19 mouse cellular contexts compared by ENCODE assay signal in genomic region chr2:180897857-180898256, GRCm38 (mm10). TPM values are rescaled to one million over a fixed set of nuclear protein-coding genes. Genes with fewer than 3 reads are reported as not detected.
DNase-seq lines count a peak whose midpoint lies in the region; ATAC-seq and TF ChIP-seq lines count a peak whose summit lies in the region.
"Had no signal": no experiment of that assay in that cellular context is flagged by ENCODE, and none has a peak within 500 bp of the region (broad histone marks: within the 10 kb centered on the region; RNA-seq: fewer than 3 reads in every experiment).

No protein-coding gene starts in this region.

- peaks cover 27% of the 10 kb centered on the region for H3K4me1 ChIP-seq in forebrain, embryonic 15.5 days
- peaks cover 31% of the 10 kb centered on the region for H3K4me1 ChIP-seq in midbrain, embryonic 16.5 days (ENCODE audit: control insufficient read depth, insufficient read depth, low read length)

- no peaks in the 10 kb centered on the region for H3K27me3 ChIP-seq in forebrain, embryonic 15.5 days
- no peaks in the 10 kb centered on the region for H3K27me3 ChIP-seq in midbrain, embryonic 16.5 days (ENCODE audit: control insufficient read depth, insufficient read depth, low read depth, low read length)

- no peak for TF ChIP-seq CTCF in layer of hippocampus, adult 2 months (conservative IDR thresholded peaks at IDR 0.05)

- H3K9me3 ChIP-seq in forebrain, embryonic 15.5 days, result no peaks in the 10 kb centered on the region
- no peaks in the 10 kb centered on the region for H3K9me3 ChIP-seq in midbrain, embryonic 16.5 days (replicated peaks; ENCODE audit: control insufficient read depth, low read length, poor library complexity, severe bottlenecking)
- H3K9me3 ChIP-seq: embryonic facial prominence, embryonic 10.5 days; heart, embryonic 15.5 days; limb, embryonic 12.5 days had no signal

- no peak for ATAC-seq in forebrain, embryonic 15.5 days (replicated peaks)
- no peak for ATAC-seq in midbrain, embryonic 16.5 days
- ATAC-seq: lung, postnatal 0 days had no signal

- no peak overlapping the region for H3K9ac ChIP-seq in forebrain, embryonic 15.5 days (replicated peaks)
- H3K9ac ChIP-seq in midbrain, embryonic 16.5 days (ENCODE audit: low read depth, low read length), result no peak overlapping the region
- H3K9ac ChIP-seq: heart, embryonic 15.5 days; limb, embryonic 12.5 days; liver, embryonic 14.5 days had no signal

- no peak overlapping the region for H3K4me2 ChIP-seq in forebrain, embryonic 15.5 days (replicated peaks)
- no peak overlapping the region for H3K4me2 ChIP-seq in midbrain, embryonic 16.5 days (ENCODE audit: low read length)
- H3K4me2 ChIP-seq: heart, embryonic 15.5 days; limb, embryonic 12.5 days had no signal

- peak overlapping the region; percentile 99 for H3K27ac ChIP-seq in layer of hippocampus, adult 2 months
- peak overlapping the region; percentile 98 for H3K27ac ChIP-seq in forebrain, embryonic 15.5 days (replicated peaks)
- H3K27ac ChIP-seq in midbrain, embryonic 16.5 days (ENCODE audit: low read length), result peak overlapping the region; percentile 99
- H3K27ac ChIP-seq: embryonic facial prominence, embryonic 10.5 days; heart, embryonic 15.5 days; limb, embryonic 12.5 days; liver, embryonic 14.5 days had no signal

- H3K36me3 ChIP-seq in forebrain, embryonic 15.5 days, result peaks cover 1% of the 10 kb centered on the region; the same call in 1 of the 2 replicates
- no peaks in the 10 kb centered on the region; the same call in 1 of the 2 replicates for H3K36me3 ChIP-seq in midbrain, embryonic 16.5 days (ENCODE audit: control insufficient read depth, insufficient read depth, low read length)
- H3K36me3 ChIP-seq: heart, embryonic 15.5 days; limb, embryonic 12.5 days had no signal

- H3K4me3 ChIP-seq in layer of hippocampus, adult 2 months, result no peak overlapping the region
- no peak overlapping the region for H3K4me3 ChIP-seq in forebrain, embryonic 15.5 days
- no peak overlapping the region for H3K4me3 ChIP-seq in midbrain, embryonic 16.5 days (ENCODE audit: low read depth, low read length)
- H3K4me3 ChIP-seq: embryonic facial prominence, embryonic 10.5 days; erythroblast, embryonic 14.5 days; heart, embryonic 15.5 days; limb, embryonic 12.5 days; megakaryocyte, embryonic 14.5 days had no signal

- no peak for DNase-seq in layer of hippocampus, adult 2 months (ENCODE audit: low spot score in 2 of 2)
- no peak for DNase-seq in layer of hippocampus, adult 8-10 months (ENCODE audit: low spot score in 2 of 2)
- DNase-seq in brain, adult 2 months (ENCODE audit: low read depth, low spot score), result peak; percentile 38
- no peak for DNase-seq in thymus, postnatal 14 days
- DNase-seq in urinary bladder, postnatal 4 days (ENCODE audit: low spot score in 2 of 2), result no peak
- DNase-seq: adrenal gland, postnatal 10 days; cerebellum, postnatal 10 days; kidney, adult 8-10 months; kidney, postnatal 4 days had no signal

- 69% methylated on average over 6 of the region's 6 CpGs for whole genome bisulfite sequencing in forebrain, embryonic 15.5 days
- WGBS in midbrain, embryonic 16.5 days, result 59% methylated on average over 6 of the region's 6 CpGs

RNA-seq across cellular contexts. Expression of gene Ythdf1, which starts 22.9 kb away (rescaled TPM):
- 10 to 100 TPM; 54.1 to 54.2 TPM for total RNA-seq in layer of hippocampus, adult 2 months (2021)
- total RNA-seq in layer of hippocampus, adult 8-10 months (2022), result 10 to 100 TPM; 53.7 to 57.3 (median 55.3) TPM
- 50.2 and 52.8 TPM in 2 replicates for polyA plus RNA-seq in forebrain, embryonic 15.5 days (2015; fragmentation: Nextera tagmentation; extraction: Ambion mirVana)
- 38.8 and 45.2 TPM in 2 replicates for polyA plus RNA-seq in midbrain, embryonic 16.5 days (2015; fragmentation: Nextera tagmentation; extraction: Ambion mirVana)

RNA-seq across cellular contexts. Expression of gene Birc7, which starts 31.0 kb away (rescaled TPM):
- not detected for total RNA-seq in layer of hippocampus, adult 2 months (2021)
- under 1 TPM in 3 of 4 experiments, not detected in 1; 0.27 to 0.48 (median 0.31) TPM for total RNA-seq in layer of hippocampus, adult 8-10 months (2022)
- 0.11 and 0.14 TPM in 2 replicates for polyA plus RNA-seq in forebrain, embryonic 15.5 days (2015; fragmentation: Nextera tagmentation; extraction: Ambion mirVana)
- not detected in 2 replicates for polyA plus RNA-seq in midbrain, embryonic 16.5 days (2015; fragmentation: Nextera tagmentation; extraction: Ambion mirVana)
- total RNA-seq: adrenal gland, postnatal 10 days; granulocyte monocyte progenitor cell, adult 5-6 weeks had no signal
- polyA plus RNA-seq: erythroblast, embryonic 14.5 days; heart, embryonic 15.5 days; limb, embryonic 12.5 days; liver, embryonic 14.5 days; lung, postnatal 0 days had no signal

RNA-seq across cellular contexts. Expression of gene Nkain4, which starts 56.6 kb away (rescaled TPM):
- total RNA-seq in layer of hippocampus, adult 2 months (2021), result 10 to 100 TPM; 54.3 to 55.1 TPM
- 10 to 100 TPM; 51.3 to 66.2 (median 57.5) TPM for total RNA-seq in layer of hippocampus, adult 8-10 months (2022)
- polyA plus RNA-seq in forebrain, embryonic 15.5 days (2015; fragmentation: Nextera tagmentation; extraction: Ambion mirVana), result 50.8 and 64.3 TPM in 2 replicates
- 66.7 and 82.7 TPM in 2 replicates for polyA plus RNA-seq in midbrain, embryonic 16.5 days (2015; fragmentation: Nextera tagmentation; extraction: Ambion mirVana)
- total RNA-seq: granulocyte monocyte progenitor cell, adult 5-6 weeks had no signal
- polyA plus RNA-seq: erythroblast, embryonic 14.5 days had no signal
